Mouse (Mus musculus) neutrophil, adult 5-6 weeks (primary cell): Measurements from ENCODE around the gene Arrb2. TPM values are rescaled to one million over a fixed set of nuclear protein-coding genes. Genes with fewer than 3 reads are reported as not detected.
"Not testable (repeated sequence)": the region's sequence is repeated elsewhere in the genome, so short reads cannot be mapped to it uniquely, and the experiment has no call there.

Experiments used
- ATAC-seq: fragments of 151-379, 151-347 bp; 2 replicates; pipeline ENCODE4 v1.8.0; 2017; ENCODE audit warnings: mild to moderate bottlenecking, moderate TSS enrichment; ENCODE audit not compliant: insufficient number of reproducible peaks, poor library complexity, low FRiP score, severe bottlenecking; ENCODE audit errors: extremely low read depth
- total RNA-seq: library from RNA; stranded (forward); fragments of 200-1000 nt; gene quantifications from 2 replicates; pipeline ENCODE4 v1.2.3, GENCODE M21; 2017

Gene Arrb2
- 278 and 300 TPM in 2 replicates for total RNA-seq

DNA sequence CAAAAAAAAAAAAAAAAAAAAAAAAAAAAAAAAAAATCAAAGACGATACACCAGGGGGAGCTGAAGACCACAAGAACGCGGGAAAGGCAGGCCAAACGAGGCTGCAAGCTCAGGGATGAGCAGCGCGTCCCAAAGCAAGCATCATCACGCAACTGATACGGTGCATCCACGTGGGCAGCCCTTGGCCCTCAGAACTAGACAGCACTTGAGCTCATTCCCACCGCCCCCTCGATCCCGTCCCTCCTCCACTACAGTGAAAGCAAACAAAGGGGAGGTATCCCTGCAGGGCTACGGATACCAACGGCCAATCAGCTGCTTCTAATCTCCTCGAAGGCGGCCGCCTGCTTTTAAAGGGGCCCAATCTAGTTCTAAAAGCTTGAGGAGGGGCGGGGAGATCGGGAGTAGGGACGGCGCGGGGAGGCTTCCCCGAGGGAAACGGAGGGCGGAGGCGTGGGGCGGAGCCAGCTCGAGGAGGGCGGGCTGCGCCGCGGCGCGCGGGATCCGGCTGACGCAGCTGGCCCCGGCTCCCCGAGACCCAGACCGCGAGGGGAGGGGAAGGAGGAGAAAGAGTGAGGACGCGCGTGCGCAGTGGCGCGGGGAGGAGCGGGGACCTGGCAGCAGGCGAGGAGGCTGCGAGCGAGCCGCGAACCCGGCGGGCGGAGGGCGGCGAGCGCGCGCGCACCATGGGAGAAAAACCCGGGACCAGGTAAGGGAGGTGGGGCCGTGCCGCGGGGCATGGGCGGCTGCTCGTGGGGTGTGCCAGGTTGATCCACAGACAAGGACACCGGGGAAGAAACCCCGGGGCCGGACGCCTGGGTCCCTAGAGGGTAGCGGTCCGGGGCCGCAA lies at the start of gene Arrb2:
Gene Arrb2, plus strand, starts transcription at position 588 of the 847 bp plus-strand sequence.
- ATAC-seq, result peak; percentile 80

DNA sequence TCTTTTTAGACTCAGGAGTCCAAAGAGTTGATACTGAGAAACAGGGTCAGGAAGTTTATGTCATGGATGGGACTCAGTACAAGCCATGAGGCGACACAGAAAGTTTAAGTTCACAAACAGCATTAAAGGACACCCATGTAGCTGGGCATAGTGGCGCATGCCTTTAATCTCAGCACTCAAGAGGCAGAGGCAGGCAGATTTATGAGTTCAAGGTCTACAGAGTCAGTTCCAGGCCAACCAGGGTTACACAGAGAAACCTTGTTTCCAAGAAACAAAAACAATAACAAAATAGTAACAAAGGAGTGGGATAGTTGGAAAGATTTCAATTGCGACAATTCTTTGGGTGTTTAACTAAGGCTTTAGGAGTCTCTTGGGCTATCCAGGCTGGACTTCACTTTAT lies 48.3 kb upstream of the Arrb2 start:
- ATAC-seq, result no peak

DNA sequence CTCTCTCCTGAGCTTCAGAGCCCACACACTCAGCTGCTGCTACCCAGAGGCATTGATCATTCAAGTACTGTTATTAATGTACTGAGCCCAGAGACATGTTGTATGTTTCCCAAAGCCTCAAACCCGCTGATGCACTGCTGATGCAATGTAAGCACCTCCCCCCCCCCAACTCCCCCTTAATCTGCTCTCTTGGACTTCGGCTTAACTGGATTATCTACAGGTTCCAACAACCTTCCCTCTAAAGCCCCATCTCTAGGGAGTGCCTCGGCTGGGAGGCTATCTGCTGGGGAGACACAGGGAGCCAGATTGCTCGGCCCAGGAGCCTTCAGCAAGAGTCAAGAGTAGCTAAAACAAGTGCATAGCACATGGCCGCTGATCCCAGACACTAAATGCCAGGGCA lies 45.0 kb upstream of the Arrb2 start:
- ATAC-seq, result no peak

DNA sequence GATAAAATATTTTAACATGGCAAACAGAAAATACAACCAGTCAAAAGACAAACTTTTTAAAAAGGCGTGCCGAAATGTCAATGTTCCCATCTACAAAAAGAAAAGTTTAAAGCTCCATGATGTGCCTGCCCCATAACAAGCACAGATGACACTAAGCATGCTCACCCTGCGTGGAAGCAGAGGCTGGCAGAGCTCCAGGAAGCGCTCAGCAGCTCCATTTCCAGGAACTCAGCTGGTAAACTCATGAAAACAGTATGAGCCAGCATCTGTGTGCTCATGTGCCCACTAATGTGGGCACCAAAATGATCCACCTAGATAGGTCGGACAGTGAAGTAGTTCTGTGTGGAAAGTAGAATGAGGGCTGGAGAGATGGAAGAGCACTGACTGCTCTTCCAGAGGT lies 43.0 kb upstream of the Arrb2 start:
- ATAC-seq, result no peak

DNA sequence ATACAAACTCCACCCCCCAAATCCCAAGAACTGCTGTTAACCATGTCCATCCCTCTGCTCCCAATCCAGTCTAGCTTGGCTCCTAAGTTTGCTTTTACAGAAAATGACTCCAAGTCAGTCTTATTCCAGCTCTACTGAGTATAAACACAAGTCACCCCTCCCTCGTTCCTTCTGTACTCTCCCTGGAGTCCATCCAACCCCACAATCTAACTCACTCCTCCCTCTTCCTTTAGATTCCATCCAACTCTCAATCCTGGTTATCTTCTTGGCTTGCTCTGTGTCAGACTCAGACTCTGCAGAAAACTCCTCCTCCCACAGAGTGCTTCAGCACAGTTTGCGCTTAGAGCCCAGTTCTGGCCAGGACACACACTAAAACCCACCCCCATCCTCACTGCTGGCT lies 28.8 kb upstream of the Arrb2 start:
- no peak for ATAC-seq

DNA sequence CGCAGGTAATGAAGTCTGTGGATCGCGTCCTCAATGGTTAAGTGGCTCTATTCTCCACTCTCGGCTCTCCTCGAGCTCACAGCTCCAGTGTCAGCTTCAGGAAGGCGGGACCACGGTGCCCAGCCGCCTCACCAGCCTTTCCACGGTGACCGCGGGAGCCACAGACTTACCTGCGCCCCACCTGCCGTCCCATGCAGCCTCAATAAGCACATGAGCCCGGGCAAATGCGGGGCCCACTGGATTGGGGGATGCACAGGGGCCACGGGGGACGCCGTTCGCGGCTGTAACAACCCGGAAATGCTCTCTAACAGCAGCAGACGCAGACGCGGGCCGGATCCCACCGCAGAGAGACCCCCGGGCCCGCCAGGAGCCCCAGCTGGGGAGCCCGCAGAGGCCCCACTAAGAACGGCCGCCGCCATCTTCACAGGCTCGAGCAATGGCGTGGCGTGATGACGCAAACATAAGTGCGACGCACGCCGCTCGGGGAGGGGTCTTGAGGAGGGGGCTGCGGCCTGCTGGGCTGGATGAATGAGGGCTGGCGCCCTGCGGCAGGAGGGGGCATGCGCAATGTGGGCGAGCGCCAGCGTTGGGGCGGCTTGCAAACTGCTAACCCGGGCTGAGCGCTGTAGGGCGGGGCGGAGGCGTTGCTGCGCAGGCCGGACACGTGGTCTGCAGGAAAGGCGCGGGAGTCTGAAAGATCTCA lies 22.7 kb upstream of the Arrb2 start, which contains the start of gene Pelp1:
Gene Pelp1, minus strand, starts transcription at position 438 of the 703 bp plus-strand sequence.
- ATAC-seq, result peak; percentile 57

DNA sequence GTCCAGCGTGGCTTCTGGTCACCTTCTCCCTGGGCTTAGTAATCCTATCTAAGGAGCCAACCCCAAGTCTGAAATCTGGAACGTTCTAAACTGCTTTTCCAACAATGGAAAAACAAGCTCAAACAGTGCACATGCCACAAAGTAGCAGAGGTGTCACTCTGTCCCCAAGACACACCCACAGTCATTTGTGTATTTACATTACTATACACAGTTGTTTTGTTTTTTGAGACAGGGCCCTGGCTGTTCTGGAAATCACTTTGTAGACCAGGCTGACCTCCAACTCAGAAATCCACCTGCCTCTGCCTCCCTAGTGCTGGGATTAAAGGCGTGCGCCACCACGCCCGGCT lies 22.2 kb upstream of the Arrb2 start:
- no peak for ATAC-seq

DNA sequence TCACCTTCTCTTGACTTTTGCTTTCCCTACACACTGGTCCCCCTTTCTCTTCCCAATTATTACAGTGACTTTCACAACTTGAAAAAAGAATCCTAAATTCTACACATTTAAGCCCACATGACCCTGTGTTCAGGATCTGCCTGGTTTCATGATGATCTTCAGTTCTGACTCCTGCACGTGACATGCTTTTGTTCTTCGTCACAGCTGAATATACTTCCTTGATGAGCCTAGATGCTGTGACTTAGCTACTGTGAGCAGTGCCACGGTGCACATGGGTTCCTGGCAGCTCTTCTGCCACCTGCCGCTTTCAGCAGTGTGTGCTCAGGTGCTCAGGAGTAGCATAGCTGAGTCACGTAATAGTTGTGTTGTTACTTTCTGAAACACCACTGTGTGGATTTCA lies 19.8 kb upstream of the Arrb2 start:
- ATAC-seq, result no peak

DNA sequence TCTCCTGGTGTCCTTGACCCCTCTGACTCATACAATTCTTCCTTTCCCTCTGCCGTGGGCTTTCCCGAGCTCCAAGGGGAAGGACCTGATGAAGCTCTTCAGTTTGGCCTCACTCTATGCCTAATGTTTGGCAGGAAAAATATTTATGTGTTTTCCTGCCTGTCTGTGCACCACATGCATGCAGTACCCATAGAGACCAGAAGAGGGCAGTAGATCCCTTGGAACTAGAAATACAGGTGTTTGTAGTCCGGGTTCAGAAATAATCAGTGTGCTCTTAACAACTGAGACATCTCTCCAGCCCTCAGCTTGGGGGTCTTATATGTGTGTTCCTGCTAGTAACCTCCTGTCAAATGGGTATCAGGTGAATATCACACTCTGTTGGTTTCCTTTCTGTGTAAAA lies 18.5 kb upstream of the Arrb2 start:
- ATAC-seq, result peak; percentile 59

DNA sequence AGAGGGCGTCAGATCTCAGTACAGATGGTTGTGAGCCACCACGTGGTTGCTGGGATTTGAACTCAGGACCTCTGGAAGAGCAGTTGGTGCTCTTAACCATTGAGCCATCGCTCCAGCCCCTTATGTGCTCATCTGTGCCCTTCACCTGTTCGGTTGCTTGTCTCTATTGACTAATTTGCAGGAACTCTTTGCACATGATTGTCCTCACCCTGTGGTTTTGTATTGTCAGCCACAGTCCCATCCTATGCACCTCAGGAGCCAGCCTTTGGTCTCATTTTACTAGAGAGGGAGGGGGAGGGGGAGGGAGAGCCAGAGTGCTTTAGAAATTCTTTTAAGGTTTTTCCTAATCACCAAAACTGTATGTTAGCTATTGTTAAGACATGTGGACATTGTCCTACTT lies 14.2 kb upstream of the Arrb2 start:
- no peak for ATAC-seq

DNA sequence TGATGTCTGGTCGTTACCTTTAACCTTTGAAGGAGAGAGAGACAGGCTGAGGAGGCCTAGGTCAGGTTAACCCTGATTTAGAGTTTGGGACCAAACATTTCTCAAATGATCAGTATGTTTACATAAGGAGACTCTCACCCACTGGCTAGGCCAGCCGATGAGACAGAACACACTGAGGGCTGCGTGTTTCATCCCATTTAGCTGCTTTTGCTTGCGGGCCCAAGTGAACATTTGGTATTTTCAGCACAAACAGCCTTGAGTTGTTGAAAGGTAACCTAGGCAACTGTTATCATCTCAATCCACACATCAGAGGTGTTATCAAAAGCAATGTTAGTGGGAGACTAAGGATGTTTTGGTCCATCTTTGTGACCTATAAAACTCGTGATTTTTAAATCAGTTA lies 12.9 kb upstream of the Arrb2 start:
- ATAC-seq, result no peak

DNA sequence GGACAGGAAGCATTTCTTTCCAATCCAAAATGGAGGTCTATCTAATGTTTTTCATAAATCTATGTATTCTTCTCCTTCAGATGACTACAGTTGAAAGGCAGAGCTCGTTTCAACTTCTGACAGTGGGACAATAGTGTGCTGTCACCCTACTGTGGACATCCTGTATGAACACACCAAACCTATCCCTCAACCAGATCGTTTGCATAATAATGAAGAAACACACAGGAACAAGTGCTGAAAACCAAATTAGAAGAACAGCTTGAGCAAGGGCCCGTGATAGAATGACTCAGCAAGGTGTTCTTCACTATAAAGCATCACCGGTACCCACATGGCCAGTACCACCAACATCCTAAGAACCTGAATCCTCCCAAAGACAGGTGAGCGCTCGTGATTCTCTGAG lies 5.8 kb upstream of the Arrb2 start:
- not testable (repeated sequence) for ATAC-seq

DNA sequence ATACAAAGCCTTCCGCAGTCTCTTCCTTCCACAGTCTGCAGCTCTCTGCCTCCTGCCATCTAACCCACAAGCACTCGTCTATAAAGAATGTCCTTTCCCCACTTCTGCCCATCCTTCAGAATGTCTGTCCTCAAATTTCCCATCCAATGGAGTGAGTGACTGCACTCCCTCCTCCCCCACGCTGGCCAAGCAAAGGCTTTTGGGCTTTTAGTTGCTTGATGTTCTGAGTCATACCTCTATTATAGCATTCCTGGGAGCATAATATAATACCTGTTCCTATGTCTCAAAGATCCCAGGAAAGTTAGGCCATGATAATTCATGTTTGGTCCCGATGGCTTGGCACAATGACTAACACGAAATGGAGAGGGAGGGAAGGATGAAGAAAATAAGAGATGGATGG lies 861 bp upstream of the Arrb2 start:
- no peak for ATAC-seq

DNA sequence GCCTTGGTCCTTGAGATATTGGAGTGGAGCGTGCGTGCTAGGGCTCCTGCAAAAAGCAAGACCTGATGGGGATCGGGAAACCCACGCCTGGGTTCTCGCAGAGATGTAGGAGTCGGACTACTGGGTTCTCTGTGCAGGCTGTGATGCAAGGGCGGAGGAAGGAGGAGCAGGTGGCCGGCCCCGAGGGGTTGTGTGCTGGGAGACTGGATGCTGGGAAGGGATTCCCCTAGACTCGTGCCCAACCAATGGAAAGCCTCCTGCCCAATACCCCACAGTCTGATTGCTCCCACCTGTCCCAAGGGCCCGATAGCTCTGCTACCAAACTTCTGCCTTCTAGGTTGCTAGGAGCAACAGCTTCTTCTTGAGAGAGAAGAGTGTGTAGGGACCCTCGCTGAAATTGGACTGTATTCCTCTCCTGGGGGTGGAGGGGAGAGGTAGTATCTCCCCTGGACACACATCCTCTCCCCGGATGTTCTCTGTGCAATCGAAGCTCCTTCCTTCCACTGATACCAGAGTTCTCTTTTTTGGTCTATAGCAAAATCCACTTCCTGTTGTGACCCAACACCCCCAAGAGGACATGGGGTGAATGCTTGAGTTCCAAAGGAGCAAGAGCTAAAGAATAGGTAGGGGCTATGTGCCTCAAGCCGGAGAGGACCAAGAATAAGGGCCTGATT lies 597 bp downstream of the Arrb2 start:
- ATAC-seq, result peak; percentile 5; the same call in 1 of the 2 replicates

DNA sequence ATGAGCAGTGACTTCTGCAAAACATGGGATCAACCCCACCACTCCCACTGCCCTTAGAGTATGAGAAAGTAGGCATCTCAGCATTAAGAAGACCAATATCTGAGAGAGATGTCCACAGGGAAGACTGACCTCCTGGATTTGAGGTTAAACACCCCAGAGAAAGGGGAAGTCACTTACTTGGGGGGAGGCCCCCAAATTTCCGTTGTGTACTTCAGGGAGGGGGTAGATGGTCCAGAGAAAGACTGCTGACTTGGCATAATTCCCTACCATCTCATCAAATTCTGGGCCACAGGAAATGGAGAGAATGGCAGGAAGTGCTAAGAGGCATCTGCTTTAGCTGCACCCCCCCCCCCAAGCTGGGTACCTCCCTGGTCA lies 1.1 kb downstream of the Arrb2 start:
- ATAC-seq, result no peak

DNA sequence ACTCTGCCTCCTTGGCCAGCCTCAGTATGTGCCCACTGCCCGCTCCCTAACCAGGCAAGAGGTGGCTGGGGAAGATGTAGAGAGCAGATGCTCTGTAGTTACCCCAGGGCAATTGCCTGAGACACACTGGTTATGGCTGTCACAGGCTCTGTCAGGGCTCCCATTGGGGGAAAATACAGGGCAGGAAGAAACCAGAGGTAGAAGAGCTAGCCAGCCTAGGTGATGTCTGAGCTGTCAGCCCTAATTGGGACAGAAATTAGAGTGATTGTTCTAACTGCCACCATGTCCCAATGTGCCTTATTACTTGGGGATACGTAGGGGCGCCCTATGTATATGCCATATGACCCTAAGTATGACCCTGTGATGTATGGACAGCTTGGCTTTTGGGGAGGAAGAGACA lies 1.5 kb downstream of the Arrb2 start:
- no peak for ATAC-seq

DNA sequence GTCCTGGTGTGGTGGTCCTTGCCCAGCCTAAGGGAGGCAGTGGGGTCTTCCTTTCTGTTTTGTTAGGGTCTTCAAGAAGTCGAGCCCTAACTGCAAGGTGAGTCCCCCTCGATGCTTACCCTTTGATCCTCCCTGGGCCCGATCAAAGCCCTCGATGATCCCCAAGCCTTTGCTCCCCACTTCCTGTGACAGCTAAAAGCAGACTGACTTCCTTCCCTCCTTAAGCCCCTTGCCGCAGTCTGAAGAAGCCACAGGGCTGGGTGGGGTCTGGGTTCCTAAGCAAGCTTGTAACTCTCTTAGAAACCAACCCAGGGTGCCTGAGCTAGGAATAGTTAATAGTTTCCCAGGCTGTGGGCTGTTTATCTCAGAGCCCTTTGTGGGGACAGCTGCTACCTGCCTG lies 3.0 kb downstream of the Arrb2 start:
- no peak for ATAC-seq

DNA sequence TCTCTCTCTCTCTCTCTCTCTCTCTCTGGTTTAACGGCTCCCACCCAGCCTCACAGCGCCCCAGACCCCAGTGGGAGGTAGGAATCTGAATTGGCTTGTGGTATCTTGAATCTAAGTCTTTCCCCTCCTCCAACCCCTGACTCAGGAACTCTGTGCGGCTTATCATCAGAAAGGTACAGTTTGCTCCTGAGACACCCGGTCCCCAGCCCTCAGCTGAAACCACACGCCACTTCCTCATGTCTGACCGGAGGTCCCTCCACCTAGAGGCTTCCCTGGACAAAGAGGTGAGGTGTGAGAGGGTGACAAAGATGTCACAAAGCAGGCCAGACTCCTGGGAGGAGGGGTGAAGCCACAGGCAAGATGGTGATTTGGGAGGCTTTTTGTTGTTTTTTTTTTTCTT lies 5.0 kb downstream of the Arrb2 start:
- ATAC-seq, result peak; percentile 31; the same call in 1 of the 2 replicates

DNA sequence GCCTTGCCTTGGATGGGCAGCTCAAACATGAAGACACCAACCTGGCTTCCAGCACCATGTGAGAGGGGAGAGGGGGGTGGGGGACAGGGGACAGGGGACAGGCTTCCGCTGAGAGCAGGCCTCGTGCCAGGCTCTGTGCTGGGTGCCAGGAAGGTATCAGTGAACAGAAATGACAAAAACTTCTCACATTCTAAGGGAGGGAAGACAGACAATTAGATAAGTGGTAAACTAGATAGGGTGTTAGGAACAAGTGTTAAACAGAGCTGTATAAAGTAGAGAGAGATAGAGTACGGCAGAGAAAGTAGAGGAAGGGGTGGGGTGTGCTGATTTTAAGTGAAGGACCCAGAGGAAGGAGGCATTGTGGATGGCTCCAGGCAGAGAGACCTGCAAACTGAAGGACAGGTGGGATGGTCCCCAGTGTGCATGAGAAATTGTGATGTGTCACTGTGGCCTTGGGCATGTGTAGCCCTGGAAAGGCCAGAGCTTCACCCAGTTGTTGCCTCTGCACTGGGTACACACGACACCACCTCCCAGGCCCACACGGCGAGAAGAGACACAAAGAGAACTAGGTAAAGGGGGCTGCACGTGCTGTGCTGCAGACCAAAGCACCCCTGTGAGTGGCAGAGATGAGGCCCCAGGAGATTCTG lies 6.4 kb downstream of the Arrb2 start:
- no peak for ATAC-seq
